Mouse (Mus musculus): Measurements from ENCODE around the gene Clca3a1. TPM values are rescaled to one million over a fixed set of nuclear protein-coding genes. Genes with fewer than 3 reads are reported as not detected.
A peak's percentile ranks its signal among the peaks of the same experiment; 100 is the strongest.

The Clca3a1 gene
- polyA plus RNA-seq, 1 experiment, result 26.1 TPM

DNA sequence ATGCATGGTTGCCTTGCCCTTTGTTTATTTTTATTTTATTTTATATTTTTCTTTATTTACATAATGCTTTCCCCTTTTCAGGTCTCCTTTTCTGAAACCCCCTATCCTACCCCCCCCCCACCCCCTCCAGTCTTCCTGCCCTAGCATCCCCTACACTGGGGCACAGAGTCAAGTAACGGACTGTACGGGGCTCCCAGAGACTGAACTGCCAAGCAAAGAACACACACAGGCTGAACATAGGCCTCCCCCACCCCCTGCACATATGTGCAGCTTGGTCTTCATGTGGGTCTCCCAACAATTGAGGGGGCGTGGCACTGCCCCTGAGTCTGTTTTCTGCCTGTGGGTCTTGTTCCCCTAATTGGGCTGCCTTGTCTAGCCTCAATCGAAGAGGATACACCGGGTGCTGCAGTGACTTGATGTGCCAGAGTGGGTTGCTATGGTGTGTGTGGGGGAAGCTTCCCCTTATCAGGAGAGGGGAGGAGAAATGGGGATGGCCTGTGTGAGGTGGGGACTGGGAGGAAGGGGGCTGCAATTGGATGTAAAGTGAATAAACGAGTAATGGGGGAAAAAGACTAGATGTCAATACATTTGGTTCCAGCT, 49.1 kb downstream of the Clca3a1 start:
- no peak overlapping the region for H3K27ac ChIP-seq (ENCODE audit: insufficient read depth, low read length)
- no peak overlapping the region for H3K4me3 ChIP-seq (ENCODE audit: insufficient read depth, low read length)
- TF ChIP-seq CTCF (IDR thresholded peaks at IDR 0.05; ENCODE audit: borderline replicate concordance, insufficient read depth, low read length) (no peak), POLR2A (IDR thresholded peaks at IDR 0.05; ENCODE audit: low read depth, low read length) (no peak)
- H3K4me1 ChIP-seq (ENCODE audit: control insufficient read depth, insufficient read depth, low read length), result peaks cover 7% of the 10 kb centered on the region

DNA sequence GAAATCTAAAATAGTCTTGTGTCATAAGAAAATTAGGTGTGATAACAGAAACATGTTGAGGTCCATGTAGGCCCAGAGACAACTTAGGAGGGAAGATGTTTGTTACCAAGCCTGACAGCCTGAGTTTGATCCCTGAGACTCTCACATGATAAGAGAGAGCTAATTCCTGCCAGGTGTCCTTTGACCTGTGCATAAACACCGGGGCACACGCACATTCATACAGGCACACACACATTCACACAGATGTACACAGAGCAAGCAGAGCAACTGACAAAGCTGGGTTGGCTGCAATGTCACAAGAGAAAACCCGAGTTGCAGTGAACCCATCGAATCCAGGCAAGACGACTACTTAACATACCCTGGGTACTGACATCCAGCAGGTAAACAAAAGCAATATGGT, 52.2 kb downstream of the Clca3a1 start:
- H3K27ac ChIP-seq (ENCODE audit: insufficient read depth, low read length), result no peak overlapping the region
- H3K4me3 ChIP-seq (ENCODE audit: insufficient read depth, low read length), result no peak overlapping the region
- peaks cover 3% of the 10 kb centered on the region; the same call in 1 of the 2 replicates for H3K4me1 ChIP-seq (ENCODE audit: control insufficient read depth, insufficient read depth, low read length)
- TF ChIP-seq POLR2A (IDR thresholded peaks at IDR 0.05; ENCODE audit: low read depth, low read length), result no peak
- no peak for TF ChIP-seq CTCF (IDR thresholded peaks at IDR 0.05; ENCODE audit: borderline replicate concordance, insufficient read depth, low read length)

- no peak for TF ChIP-seq CTCF (IDR thresholded peaks at IDR 0.05; ENCODE audit: borderline replicate concordance, insufficient read depth, low read length)
- no peak for TF ChIP-seq POLR2A (IDR thresholded peaks at IDR 0.05; ENCODE audit: low read depth, low read length)
- H3K27ac ChIP-seq (ENCODE audit: insufficient read depth, low read length), result no peak overlapping the region
- peaks cover 3% of the 10 kb centered on the region; the same call in 1 of the 2 replicates for H3K4me1 ChIP-seq (ENCODE audit: control insufficient read depth, insufficient read depth, low read length)
- no peak overlapping the region for H3K4me3 ChIP-seq (ENCODE audit: insufficient read depth, low read length)
These were observed 56.8 kb downstream of the Clca3a1 start for GRCm38 (mm10) chr3:144703959-144704358.

DNA sequence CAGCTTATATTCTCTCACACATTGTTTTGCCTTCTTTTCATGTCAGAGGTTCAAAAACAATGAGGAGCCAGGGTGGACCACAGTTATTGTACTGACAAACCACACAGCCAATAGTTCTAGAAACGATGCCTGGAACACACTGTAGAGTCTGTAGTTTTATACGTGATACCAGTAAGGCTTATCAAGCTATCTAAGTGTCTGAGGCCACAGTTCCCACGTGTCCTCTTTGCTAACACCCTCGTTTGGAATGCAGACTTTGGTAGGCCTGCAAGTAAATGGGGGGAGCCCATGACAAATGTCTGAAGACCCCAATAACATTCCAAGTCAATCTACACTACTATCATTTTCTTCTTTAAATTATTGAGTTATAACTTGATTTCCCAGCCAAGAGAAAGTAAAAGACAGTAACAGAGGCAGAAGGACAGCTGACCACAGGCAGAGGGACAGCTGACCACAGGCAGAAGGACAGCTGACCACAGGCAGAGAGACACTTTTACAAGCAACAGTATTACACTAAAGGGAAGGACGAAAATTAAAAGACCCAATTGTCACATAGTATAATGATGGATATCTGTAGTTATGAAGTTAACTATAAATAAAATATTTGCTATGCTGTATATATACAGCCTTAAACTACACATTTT, 61.9 kb downstream of the Clca3a1 start:
- no peak for TF ChIP-seq POLR2A (IDR thresholded peaks at IDR 0.05; ENCODE audit: low read depth, low read length)
- no peak for TF ChIP-seq CTCF (IDR thresholded peaks at IDR 0.05; ENCODE audit: borderline replicate concordance, insufficient read depth, low read length)

DNA sequence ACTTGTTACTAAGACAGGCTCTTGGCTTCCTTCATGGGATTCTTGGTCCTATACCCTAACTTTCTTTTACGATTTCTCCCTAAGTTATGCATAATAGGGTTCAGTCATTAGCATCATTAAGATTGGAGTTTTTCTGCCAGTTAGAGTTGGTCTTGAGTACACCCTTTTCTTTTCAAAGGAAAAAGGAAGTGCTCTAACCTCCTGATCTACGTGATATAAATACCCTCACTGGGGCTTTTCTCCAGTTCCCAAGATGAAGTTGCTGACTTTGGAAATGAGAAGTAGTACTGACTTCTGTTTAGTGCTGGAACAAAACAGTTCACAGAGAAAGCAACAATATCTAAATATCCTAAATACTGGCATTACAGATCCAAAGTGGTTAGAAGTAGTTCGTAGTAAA, 62.8 kb downstream of the Clca3a1 start:
- no peak for TF ChIP-seq CTCF (IDR thresholded peaks at IDR 0.05; ENCODE audit: borderline replicate concordance, insufficient read depth, low read length)
- TF ChIP-seq POLR2A (IDR thresholded peaks at IDR 0.05; ENCODE audit: low read depth, low read length), result no peak
- Histone ChIP-seq H3K27ac (ENCODE audit: insufficient read depth, low read length) (no peak overlapping the region), H3K4me3 (ENCODE audit: insufficient read depth, low read length) (no peak overlapping the region), H3K4me1 (ENCODE audit: control insufficient read depth, insufficient read depth, low read length) (peaks cover 3% of the 10 kb centered on the region; the same call in 1 of the 2 replicates)

More for the DNA sequence above, 61.9 kb downstream of the Clca3a1 start:
- Histone ChIP-seq H3K4me3 (ENCODE audit: insufficient read depth, low read length) (no peak overlapping the region), H3K4me1 (ENCODE audit: control insufficient read depth, insufficient read depth, low read length) (peaks cover 3% of the 10 kb centered on the region; the same call in 1 of the 2 replicates), H3K27ac (ENCODE audit: insufficient read depth, low read length) (no peak overlapping the region)

GRCm38 (mm10) chr3:144697154-144697553, 63.6 kb downstream of the Clca3a1 start:
- H3K4me3 ChIP-seq (ENCODE audit: insufficient read depth, low read length), result no peak overlapping the region
- TF ChIP-seq POLR2A (IDR thresholded peaks at IDR 0.05; ENCODE audit: low read depth, low read length) (no peak), CTCF (IDR thresholded peaks at IDR 0.05; ENCODE audit: borderline replicate concordance, insufficient read depth, low read length) (no peak)
- peaks cover 3% of the 10 kb centered on the region; the same call in 1 of the 2 replicates for H3K4me1 ChIP-seq (ENCODE audit: control insufficient read depth, insufficient read depth, low read length)
- H3K27ac ChIP-seq (ENCODE audit: insufficient read depth, low read length), result no peak overlapping the region

GRCm38 (mm10) chr3:144694941-144695340, 65.8 kb downstream of the Clca3a1 start:
- Histone ChIP-seq H3K4me1 (ENCODE audit: control insufficient read depth, insufficient read depth, low read length) (peaks cover 3% of the 10 kb centered on the region; the same call in 1 of the 2 replicates), H3K27ac (ENCODE audit: insufficient read depth, low read length) (peak overlapping the region; percentile 14; the same call in 1 of the 2 replicates), H3K4me3 (ENCODE audit: insufficient read depth, low read length) (no peak overlapping the region)
- TF ChIP-seq POLR2A (IDR thresholded peaks at IDR 0.05; ENCODE audit: low read depth, low read length) (no peak), CTCF (IDR thresholded peaks at IDR 0.05; ENCODE audit: borderline replicate concordance, insufficient read depth, low read length) (no peak)

DNA sequence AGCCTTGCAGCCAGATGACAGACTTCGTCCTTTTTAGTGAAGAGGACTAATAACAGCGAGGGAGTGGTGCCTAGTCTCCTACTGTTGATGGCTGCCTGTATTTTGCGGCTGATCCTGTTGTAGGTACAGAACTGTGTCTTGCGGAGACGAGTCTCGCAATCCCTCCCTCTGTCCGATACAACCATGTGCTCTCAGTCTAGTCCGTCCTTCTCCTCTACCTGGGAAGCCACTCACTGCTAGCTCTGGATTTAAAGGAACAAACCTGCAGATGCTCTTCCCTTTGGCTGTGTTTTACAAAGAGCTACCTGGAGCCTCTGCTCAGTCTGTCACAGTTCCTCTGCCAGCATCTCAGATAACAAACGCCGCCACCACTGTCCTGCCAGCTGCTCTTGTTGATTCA, 66.7 kb downstream of the Clca3a1 start:
- Histone ChIP-seq H3K27ac (ENCODE audit: insufficient read depth, low read length) (no peak overlapping the region), H3K4me1 (ENCODE audit: control insufficient read depth, insufficient read depth, low read length) (peaks cover 3% of the 10 kb centered on the region; the same call in 1 of the 2 replicates), H3K4me3 (ENCODE audit: insufficient read depth, low read length) (no peak overlapping the region)
- TF ChIP-seq POLR2A (IDR thresholded peaks at IDR 0.05; ENCODE audit: low read depth, low read length), result no peak

DNA sequence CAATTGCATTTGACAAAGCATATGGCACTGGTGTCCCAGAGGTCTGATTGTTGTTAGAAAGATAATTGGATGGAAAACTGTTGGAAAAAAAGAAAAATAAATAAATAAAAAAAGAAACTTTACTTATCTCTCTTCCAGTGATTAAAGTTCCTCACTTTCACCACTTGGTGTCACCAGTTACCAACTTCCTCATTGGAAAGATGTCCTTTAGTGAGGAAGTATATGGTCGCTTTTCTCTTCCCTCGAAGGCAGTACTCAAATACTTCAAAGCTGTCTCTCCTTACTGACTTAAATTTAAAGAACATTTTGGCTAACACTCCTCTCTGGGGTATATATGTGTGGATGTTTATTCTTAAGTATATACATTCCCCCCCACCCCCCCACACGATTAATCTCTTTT, 68.7 kb downstream of the Clca3a1 start:
- H3K4me3 ChIP-seq (ENCODE audit: insufficient read depth, low read length), result no peak overlapping the region
- no peak overlapping the region for H3K27ac ChIP-seq (ENCODE audit: insufficient read depth, low read length)
- TF ChIP-seq POLR2A (IDR thresholded peaks at IDR 0.05; ENCODE audit: low read depth, low read length) (no peak), CTCF (IDR thresholded peaks at IDR 0.05; ENCODE audit: borderline replicate concordance, insufficient read depth, low read length) (no peak)
- peaks cover 3% of the 10 kb centered on the region; the same call in 1 of the 2 replicates for H3K4me1 ChIP-seq (ENCODE audit: control insufficient read depth, insufficient read depth, low read length)

- H3K4me3 ChIP-seq (ENCODE audit: insufficient read depth, low read length), result no peak overlapping the region
- H3K27ac ChIP-seq (ENCODE audit: insufficient read depth, low read length), result no peak overlapping the region
- TF ChIP-seq CTCF (IDR thresholded peaks at IDR 0.05; ENCODE audit: borderline replicate concordance, insufficient read depth, low read length) (no peak), POLR2A (IDR thresholded peaks at IDR 0.05; ENCODE audit: low read depth, low read length) (no peak)
- H3K4me1 ChIP-seq (ENCODE audit: control insufficient read depth, insufficient read depth, low read length), result no peaks in the 10 kb centered on the region
These were observed 71.5 kb downstream of the Clca3a1 start for GRCm38 (mm10) chr3:144689236-144689635.
